Mouse (Mus musculus) embryonic facial prominence, embryonic 15.5 days (tissue): ENCODE measurements around the gene H1f0. TPM values are rescaled to one million over a fixed set of nuclear protein-coding genes. Genes with fewer than 3 reads are reported as not detected.
A peak's percentile ranks its signal among the peaks of the same experiment; 100 is the strongest.
"Not testable (repeated sequence)": the region's sequence is repeated elsewhere in the genome, so short reads cannot be mapped to it uniquely, and the experiment has no call there.

ENCODE experiments used
- ATAC-seq: fragments of 200-750 bp; cut with Nextera tagmentation; 2 replicates; pipeline ENCODE4 v1.8.0; 2017; ENCODE audit warnings: low read depth, moderate TSS enrichment; ENCODE audit not compliant: insufficient number of reproducible peaks, low FRiP score, low TSS enrichment
- H3K27ac ChIP-seq: fragments of 300-500 bp; sonication (generic); replicated peaks from 2 replicates; pipeline ENCODE4 v1.5.1; 2015; ENCODE audit warnings: mild to moderate bottlenecking, inconsistent platforms
- H3K27me3 ChIP-seq: fragments of 300-500 bp; sonication (generic); 2 replicates; pipeline ENCODE4 v1.6.1; 2015; ENCODE audit warnings: inconsistent platforms
- H3K36me3 ChIP-seq: fragments of 300-500 bp; sonication (generic); 2 replicates; pipeline ENCODE4 v1.6.1; 2015; ENCODE audit warnings: mild to moderate bottlenecking, inconsistent platforms
- H3K4me1 ChIP-seq: fragments of 300-500 bp; sonication (generic); 2 replicates; pipeline ENCODE4 v1.6.1; 2015; ENCODE audit warnings: inconsistent platforms
- H3K4me2 ChIP-seq: fragments of 300-500 bp; sonication (generic); replicated peaks from 2 replicates; pipeline ENCODE4 v1.6.1; 2015; ENCODE audit warnings: mild to moderate bottlenecking, inconsistent platforms
- H3K4me3 ChIP-seq: fragments of 300-500 bp; sonication (generic); replicated peaks from 2 replicates; pipeline ENCODE4 v1.5.1; 2015; ENCODE audit warnings: mild to moderate bottlenecking, inconsistent platforms
- H3K9ac ChIP-seq: fragments of 300-500 bp; sonication (generic); 2 replicates; pipeline ENCODE4 v1.6.1; 2015; ENCODE audit warnings: inconsistent platforms
- H3K9me3 ChIP-seq: fragments of 300-500 bp; sonication (generic); replicated peaks from 2 replicates; pipeline ENCODE4 v1.6.1; 2016; ENCODE audit warnings: inconsistent platforms
- WGBS: fragments of 180-500 bp; shearing (Covaris S2); methylation state at CpG from one replicate; pipeline ENCODE4 v1.1.7; 2015; 5-methylcytosine and 5-hydroxymethylcytosine counted together
- polyA plus RNA-seq: library from polyadenylated mRNA; unstranded; fragments of >200 nt; fragmentation: Nextera tagmentation; extraction: Ambion mirVana; gene quantifications from 2 replicates; pipeline ENCODE4 v1.2.1, GENCODE M21; 2015

The H1f0 gene
- polyA plus RNA-seq, 1 experiment from 2014 or later, result 582 TPM

- no peak for ATAC-seq
- Histone ChIP-seq H3K4me3 (peak overlapping the region; percentile 81), H3K9me3 (no peaks in the 10 kb centered on the region), H3K27me3 (no peaks in the 10 kb centered on the region), H3K36me3 (no peaks in the 10 kb centered on the region), H3K4me1 (peaks cover 32% of the 10 kb centered on the region), H3K4me2 (peak overlapping the region; percentile 97), H3K27ac (peak overlapping the region; percentile 97), H3K9ac (peak overlapping the region; percentile 91; the same call in 1 of the 2 replicates)
- WGBS, result 45% methylated on average over 14 of the region's 14 CpGs
Measured at GRCm38 (mm10) chr15:79026511-79027290, 1.5 kb upstream of the H1f0 start.

GRCm38 (mm10) chr15:79027291-79028205 is 702 bp upstream of the H1f0 start:
- no peaks in the 10 kb centered on the region for H3K36me3 ChIP-seq
- peak overlapping the region; percentile 97 for H3K27ac ChIP-seq
- peak overlapping the region; percentile 81 for H3K4me3 ChIP-seq
- H3K9me3 ChIP-seq, result no peaks in the 10 kb centered on the region
- 4% methylated on average over 45 of the region's 46 CpGs for WGBS
- no peaks in the 10 kb centered on the region for H3K27me3 ChIP-seq
- H3K4me1 ChIP-seq, result peaks cover 32% of the 10 kb centered on the region
- peak overlapping the region; percentile 91 for H3K9ac ChIP-seq
- peak overlapping the region; percentile 97 for H3K4me2 ChIP-seq
- no peak for ATAC-seq

- peak overlapping the region; percentile 97 for H3K27ac ChIP-seq
- peak overlapping the region; percentile 97 for H3K4me2 ChIP-seq
- ATAC-seq, result no peak
- peak overlapping the region; percentile 81 for H3K4me3 ChIP-seq
- 23% methylated on average over 16 of the region's 16 CpGs for WGBS
- peak overlapping the region; percentile 91 for H3K9ac ChIP-seq
- H3K27me3 ChIP-seq, result no peaks in the 10 kb centered on the region
- no peaks in the 10 kb centered on the region for H3K36me3 ChIP-seq
- peaks cover 32% of the 10 kb centered on the region for H3K4me1 ChIP-seq
- H3K9me3 ChIP-seq, result no peaks in the 10 kb centered on the region
Measured at GRCm38 (mm10) chr15:79028823-79029484, 704 bp downstream of the H1f0 start.

- Histone ChIP-seq H3K4me3 (peak overlapping the region; percentile 81), H3K4me1 (peaks cover 32% of the 10 kb centered on the region), H3K4me2 (peak overlapping the region; percentile 97), H3K27me3 (no peaks in the 10 kb centered on the region), H3K9ac (peak overlapping the region; percentile 91), H3K9me3 (no peaks in the 10 kb centered on the region), H3K27ac (peak overlapping the region; percentile 97), H3K36me3 (0 out of 2 replicates have a peak, but pooled peaks cover 3% of the 10 kb centered on the region)
- ATAC-seq, result no peak
- WGBS, result 6% methylated on average over 11 of the region's 11 CpGs
Measured at GRCm38 (mm10) chr15:79029519-79030241, 1.4 kb downstream of the H1f0 start.

GRCm38 (mm10) chr15:79030551-79031435 is 2.5 kb downstream of the H1f0 start:
- WGBS, result 1% methylated on average over 52 of the region's 52 CpGs
- Histone ChIP-seq H3K4me1 (peaks cover 27% of the 10 kb centered on the region), H3K9me3 (no peaks in the 10 kb centered on the region), H3K4me2 (peak overlapping the region; percentile 97), H3K27me3 (no peaks in the 10 kb centered on the region), H3K36me3 (peaks cover 14% of the 10 kb centered on the region), H3K27ac (peak overlapping the region; percentile 97), H3K9ac (peak overlapping the region; percentile 91), H3K4me3 (peak overlapping the region; percentile 81)
- ATAC-seq, result peak; percentile 88

GRCm38 (mm10) chr15:79031908-79032307 is 3.7 kb downstream of the H1f0 start:
- not testable (repeated sequence) for H3K9ac ChIP-seq, H3K27ac ChIP-seq, ATAC-seq, H3K9me3 ChIP-seq, H3K4me3 ChIP-seq, H3K4me2 ChIP-seq, H3K27me3 ChIP-seq
- Histone ChIP-seq H3K4me1 (peaks cover 17% of the 10 kb centered on the region), H3K36me3 (peaks cover 24% of the 10 kb centered on the region)
- 90% methylated on average over 5 of the region's 5 CpGs for WGBS

- Histone ChIP-seq H3K9me3 (no peaks in the 10 kb centered on the region), H3K9ac (no peak overlapping the region), H3K4me3 (no peak overlapping the region), H3K27ac (no peak overlapping the region), H3K4me2 (0 out of 2 replicates have a peak overlapping the region, but pooled peaks have one; percentile 17), H3K36me3 (peaks cover 30% of the 10 kb centered on the region), H3K4me1 (peaks cover 39% of the 10 kb centered on the region), H3K27me3 (peaks cover 28% of the 10 kb centered on the region)
- 12% methylated on average over 14 of the region's 14 CpGs for WGBS
- no peak for ATAC-seq
Measured at GRCm38 (mm10) chr15:79037913-79038328, 9.7 kb downstream of the H1f0 start.

GRCm38 (mm10) chr15:79038331-79038730 is 10.1 kb downstream of the H1f0 start:
- WGBS, result 66% methylated on average over 10 of the region's 10 CpGs
- Histone ChIP-seq H3K27me3 (peaks cover 33% of the 10 kb centered on the region), H3K4me1 (peaks cover 43% of the 10 kb centered on the region), H3K9me3 (no peaks in the 10 kb centered on the region), H3K4me3 (no peak overlapping the region), H3K27ac (no peak overlapping the region), H3K4me2 (0 out of 2 replicates have a peak overlapping the region, but pooled peaks have one; percentile 17), H3K36me3 (peaks cover 30% of the 10 kb centered on the region), H3K9ac (no peak overlapping the region)
- ATAC-seq, result no peak

- peaks cover 38% of the 10 kb centered on the region for H3K27me3 ChIP-seq
- H3K27ac ChIP-seq, result no peak overlapping the region
- WGBS, result 22% methylated on average over 7 of the region's 7 CpGs
- H3K36me3 ChIP-seq, result peaks cover 30% of the 10 kb centered on the region
- H3K4me2 ChIP-seq, result no peak overlapping the region
- peak; percentile 56; the same call in 1 of the 2 replicates for ATAC-seq
- H3K9ac ChIP-seq, result no peak overlapping the region
- no peaks in the 10 kb centered on the region for H3K9me3 ChIP-seq
- peaks cover 44% of the 10 kb centered on the region for H3K4me1 ChIP-seq
- no peak overlapping the region for H3K4me3 ChIP-seq
Measured at GRCm38 (mm10) chr15:79038853-79039252, 10.6 kb downstream of the H1f0 start.
